Mouse (Mus musculus) stomach, postnatal 0 days (tissue): ENCODE data around the gene Gsn. TPM values are rescaled to one million over a fixed set of nuclear protein-coding genes. Genes with fewer than 3 reads are reported as not detected.

ENCODE experiments used
- ATAC-seq: fragments of 200-750 bp; cut with Nextera tagmentation; 2 replicates; pipeline ENCODE4 v1.8.0; 2017; ENCODE audit not compliant: low FRiP score, low TSS enrichment
- DNase-seq: peaks from one replicate; pipeline ENCODE4 v3.0.0-alpha.2; 2016; ENCODE audit warnings: low spot score
- H3K27ac ChIP-seq: fragments of 300-500 bp; sonication (generic); replicated peaks from 2 replicates; pipeline ENCODE4 v1.5.1; 2014; ENCODE audit warnings: mild to moderate bottlenecking, control low read depth
- H3K27me3 ChIP-seq: fragments of 300-500 bp; sonication (generic); 2 replicates; pipeline ENCODE4 v1.6.1; 2014; ENCODE audit warnings: low read length; ENCODE audit not compliant: control insufficient read depth, insufficient read depth
- H3K36me3 ChIP-seq: fragments of 300-500 bp; sonication (generic); 2 replicates; pipeline ENCODE4 v1.6.1; 2014; ENCODE audit warnings: low read length, mixed read lengths; ENCODE audit not compliant: control insufficient read depth, insufficient read depth
- H3K4me1 ChIP-seq: fragments of 300-500 bp; sonication (generic); replicated peaks from 2 replicates; pipeline ENCODE4 v1.6.1; 2014; ENCODE audit warnings: antibody characterized with exemption; ENCODE audit not compliant: control insufficient read depth, insufficient read depth
- H3K4me2 ChIP-seq: fragments of 300-500 bp; sonication (generic); replicated peaks from 2 replicates; pipeline ENCODE4 v1.6.1; 2014; ENCODE audit warnings: low read depth, mild to moderate bottlenecking, control low read depth, moderate library complexity
- H3K4me3 ChIP-seq: fragments of 300-500 bp; sonication (generic); 2 replicates; pipeline ENCODE4 v1.5.1; 2014; ENCODE audit warnings: low read depth, low read length, control low read depth
- H3K9ac ChIP-seq: fragments of 300-500 bp; sonication (generic); 2 replicates; pipeline ENCODE4 v1.6.1; 2014; ENCODE audit warnings: mild to moderate bottlenecking, low read length, control low read depth, mixed read lengths
- H3K9me3 ChIP-seq: fragments of 300-500 bp; sonication (generic); 2 replicates; pipeline ENCODE4 v1.6.1; 2016; ENCODE audit warnings: low read length; ENCODE audit not compliant: control insufficient read depth
- CTCF ChIP-seq: IDR thresholded peaks from 2 replicates; pipeline ENCODE4 v1.5.1; 2016; ENCODE audit warnings: antibody characterized with exemption, low read depth, mild to moderate bottlenecking, moderate library complexity
- EP300 ChIP-seq: optimal IDR thresholded peaks from 2 replicates; pipeline ENCODE3; 2016; ENCODE audit warnings: antibody characterized with exemption
- WGBS: fragments of 180-500 bp; shearing (Covaris S2); extraction: QIAGEN DNeasy Blood & Tissue Kit; methylation state at CpG from one replicate; pipeline ENCODE4 v1.1.7; 2014; 5-methylcytosine and 5-hydroxymethylcytosine counted together
- polyA plus RNA-seq: library from polyadenylated mRNA; unstranded; fragments of >200 nt; fragmentation: Nextera tagmentation; extraction: Ambion mirVana; gene quantifications from 2 replicates; pipeline ENCODE4 v1.2.1, GENCODE M21; 2015

The Gsn gene
- polyA plus RNA-seq, 1 experiment from 2014 or later = 398 TPM

- ATAC-seq (peak; percentile 16; the same call in 1 of the 2 replicates), DNase-seq (no peak)
- no peak overlapping the region for H3K4me2 ChIP-seq
- peak overlapping the region; percentile 95 for H3K27ac ChIP-seq
- TF ChIP-seq EP300 = no peak
- no peak for TF ChIP-seq CTCF
- no peak overlapping the region for H3K9ac ChIP-seq
- H3K36me3 ChIP-seq = no peaks in the 10 kb centered on the region
- WGBS = 23% methylated on average over 2 of the region's 2 CpGs
- no peaks in the 10 kb centered on the region for H3K27me3 ChIP-seq
- H3K4me1 ChIP-seq = peaks cover 38% of the 10 kb centered on the region
- H3K4me3 ChIP-seq = no peak overlapping the region
- no peaks in the 10 kb centered on the region for H3K9me3 ChIP-seq
Measured at GRCm38 (mm10) chr2:35273536-35273935, 17.4 kb downstream of the Gsn start.

- no peak for TF ChIP-seq CTCF
- no peak for TF ChIP-seq EP300
- Histone ChIP-seq H3K4me1 (peaks cover 23% of the 10 kb centered on the region), H3K4me3 (no peak overlapping the region), H3K9ac (no peak overlapping the region), H3K4me2 (no peak overlapping the region), H3K27me3 (no peaks in the 10 kb centered on the region), H3K27ac (peak overlapping the region; percentile 79), H3K9me3 (no peaks in the 10 kb centered on the region), H3K36me3 (no peaks in the 10 kb centered on the region)
- WGBS = 58% methylated on average over 3 of the region's 3 CpGs
- ATAC-seq (peak; percentile 30; the same call in 1 of the 2 replicates), DNase-seq (peak; percentile 26)
Measured at GRCm38 (mm10) chr2:35277686-35278085, 21.5 kb downstream of the Gsn start.

- ATAC-seq = no peak
- peak overlapping the region; percentile 79 for H3K27ac ChIP-seq
- H3K4me1 ChIP-seq = peaks cover 20% of the 10 kb centered on the region
- no peak overlapping the region for H3K4me2 ChIP-seq
- 0 out of 2 replicates have a peak overlapping the region, but pooled peaks have one; percentile 0 for H3K9ac ChIP-seq
- TF ChIP-seq CTCF (no peak), EP300 (no peak)
- H3K27me3 ChIP-seq = no peaks in the 10 kb centered on the region
- no peak overlapping the region for H3K4me3 ChIP-seq
- H3K36me3 ChIP-seq = no peaks in the 10 kb centered on the region
- no peaks in the 10 kb centered on the region for H3K9me3 ChIP-seq
- no peak for DNase-seq
- 59% methylated on average over 7 of the region's 7 CpGs for WGBS
Measured at GRCm38 (mm10) chr2:35278371-35279210, 22.4 kb downstream of the Gsn start.

GRCm38 (mm10) chr2:35280001-35280400, 23.8 kb downstream of the Gsn start:
- no peak for DNase-seq
- TF ChIP-seq EP300 (no peak), CTCF (no peak)
- Histone ChIP-seq H3K36me3 (no peaks in the 10 kb centered on the region; the same call in 1 of the 2 replicates), H3K9me3 (no peaks in the 10 kb centered on the region), H3K4me1 (peaks cover 24% of the 10 kb centered on the region), H3K27me3 (no peaks in the 10 kb centered on the region), H3K27ac (no peak overlapping the region), H3K4me3 (no peak overlapping the region), H3K9ac (no peak overlapping the region), H3K4me2 (no peak overlapping the region)
- ATAC-seq = no peak
- 70% methylated on average over 3 of the region's 3 CpGs for whole genome bisulfite sequencing

GRCm38 (mm10) chr2:35282214-35282613, 26.0 kb downstream of the Gsn start:
- Histone ChIP-seq H3K4me1 (peaks cover 22% of the 10 kb centered on the region), H3K36me3 (peaks cover 14% of the 10 kb centered on the region), H3K4me3 (peak overlapping the region; percentile 51), H3K27ac (peak overlapping the region; percentile 41), H3K4me2 (peak overlapping the region; percentile 71), H3K9me3 (no peaks in the 10 kb centered on the region), H3K27me3 (no peaks in the 10 kb centered on the region), H3K9ac (peak overlapping the region; percentile 69)
- no peak; the same call in 1 of the 2 replicates for TF ChIP-seq CTCF
- TF ChIP-seq EP300 = no peak
- WGBS = 6% methylated on average over 31 of the region's 32 CpGs
- ATAC-seq = peak; percentile 40; the same call in 1 of the 2 replicates
- DNase-seq = peak; percentile 46

- H3K4me3 ChIP-seq = no peak overlapping the region
- no peak for ATAC-seq
- H3K4me1 ChIP-seq = peaks cover 11% of the 10 kb centered on the region
- no peak overlapping the region for H3K4me2 ChIP-seq
- WGBS = 80% methylated on average over 4 of the region's 4 CpGs
- no peak for TF ChIP-seq CTCF
- no peak for TF ChIP-seq EP300
- no peak overlapping the region for H3K9ac ChIP-seq
- no peaks in the 10 kb centered on the region for H3K9me3 ChIP-seq
- no peak for DNase-seq
- H3K27me3 ChIP-seq = no peaks in the 10 kb centered on the region
- peaks cover 14% of the 10 kb centered on the region for H3K36me3 ChIP-seq
- H3K27ac ChIP-seq = no peak overlapping the region
Measured at GRCm38 (mm10) chr2:35283997-35284396, 27.8 kb downstream of the Gsn start.
